Mouse (Mus musculus): ENCODE results near the gene Col4a4. TPM values are rescaled to one million over a fixed set of nuclear protein-coding genes. Genes with fewer than 3 reads are reported as not detected.

Gene Col4a4
- polyA plus RNA-seq, 1 experiment = 26.5 TPM

GRCm38 (mm10) chr1:82446049-82446448 is 140.6 kb downstream of the Col4a4 start:
- Histone ChIP-seq H3K4me3 (replicated peaks; ENCODE audit: extremely low read depth, low read depth, low read length) (no peak overlapping the region), H3K4me1 (ENCODE audit: control insufficient read depth, insufficient read depth, low read length) (no peaks in the 10 kb centered on the region)
- no peak for TF ChIP-seq POLR2A (IDR thresholded peaks at IDR 0.05; ENCODE audit: borderline replicate concordance, extremely low read depth, low read depth, low read length)
- no peak for TF ChIP-seq CTCF (IDR thresholded peaks at IDR 0.05; ENCODE audit: insufficient read depth, low read length)
- DNase-seq = no peak
- WGBS = 64% methylated on average over 7 of the region's 7 CpGs

GRCm38 (mm10) chr1:82443517-82443916 is 143.1 kb downstream of the Col4a4 start:
- Histone ChIP-seq H3K4me1 (ENCODE audit: control insufficient read depth, insufficient read depth, low read length) (no peaks in the 10 kb centered on the region), H3K4me3 (replicated peaks; ENCODE audit: extremely low read depth, low read depth, low read length) (no peak overlapping the region)
- no peak for TF ChIP-seq POLR2A (IDR thresholded peaks at IDR 0.05; ENCODE audit: borderline replicate concordance, extremely low read depth, low read depth, low read length)
- DNase-seq = no peak
- 75% methylated on average over 4 of the region's 4 CpGs for WGBS

GRCm38 (mm10) chr1:82440123-82440522 is 146.5 kb downstream of the Col4a4 start:
- no peak overlapping the region for H3K4me3 ChIP-seq (replicated peaks; ENCODE audit: extremely low read depth, low read depth, low read length)
- WGBS = 43% methylated on average over 1 of the region's 1 CpGs
- H3K4me1 ChIP-seq (ENCODE audit: control insufficient read depth, insufficient read depth, low read length) = no peaks in the 10 kb centered on the region
- TF ChIP-seq POLR2A (IDR thresholded peaks at IDR 0.05; ENCODE audit: borderline replicate concordance, extremely low read depth, low read depth, low read length) (no peak), CTCF (IDR thresholded peaks at IDR 0.05; ENCODE audit: insufficient read depth, low read length) (no peak)
- no peak for DNase-seq

GRCm38 (mm10) chr1:82437273-82437672 is 149.4 kb downstream of the Col4a4 start:
- H3K4me1 ChIP-seq (ENCODE audit: control insufficient read depth, insufficient read depth, low read length) = no peaks in the 10 kb centered on the region
- no peak overlapping the region for H3K4me3 ChIP-seq (replicated peaks; ENCODE audit: extremely low read depth, low read depth, low read length)
- TF ChIP-seq POLR2A (IDR thresholded peaks at IDR 0.05; ENCODE audit: borderline replicate concordance, extremely low read depth, low read depth, low read length) (no peak), CTCF (IDR thresholded peaks at IDR 0.05; ENCODE audit: insufficient read depth, low read length) (no peak)
- no peak for DNase-seq
- WGBS = 82% methylated on average over 3 of the region's 3 CpGs

- no peaks in the 10 kb centered on the region for H3K4me1 ChIP-seq (ENCODE audit: control insufficient read depth, insufficient read depth, low read length)
- TF ChIP-seq POLR2A (IDR thresholded peaks at IDR 0.05; ENCODE audit: borderline replicate concordance, extremely low read depth, low read depth, low read length) = no peak
- no peak for TF ChIP-seq CTCF (IDR thresholded peaks at IDR 0.05; ENCODE audit: insufficient read depth, low read length)
- 73% methylated on average over 5 of the region's 5 CpGs for WGBS
- H3K4me3 ChIP-seq (replicated peaks; ENCODE audit: extremely low read depth, low read depth, low read length) = no peak overlapping the region
- DNase-seq = no peak
Observed at GRCm38 (mm10) chr1:82433649-82434005, 153.0 kb downstream of the Col4a4 start.

DNA sequence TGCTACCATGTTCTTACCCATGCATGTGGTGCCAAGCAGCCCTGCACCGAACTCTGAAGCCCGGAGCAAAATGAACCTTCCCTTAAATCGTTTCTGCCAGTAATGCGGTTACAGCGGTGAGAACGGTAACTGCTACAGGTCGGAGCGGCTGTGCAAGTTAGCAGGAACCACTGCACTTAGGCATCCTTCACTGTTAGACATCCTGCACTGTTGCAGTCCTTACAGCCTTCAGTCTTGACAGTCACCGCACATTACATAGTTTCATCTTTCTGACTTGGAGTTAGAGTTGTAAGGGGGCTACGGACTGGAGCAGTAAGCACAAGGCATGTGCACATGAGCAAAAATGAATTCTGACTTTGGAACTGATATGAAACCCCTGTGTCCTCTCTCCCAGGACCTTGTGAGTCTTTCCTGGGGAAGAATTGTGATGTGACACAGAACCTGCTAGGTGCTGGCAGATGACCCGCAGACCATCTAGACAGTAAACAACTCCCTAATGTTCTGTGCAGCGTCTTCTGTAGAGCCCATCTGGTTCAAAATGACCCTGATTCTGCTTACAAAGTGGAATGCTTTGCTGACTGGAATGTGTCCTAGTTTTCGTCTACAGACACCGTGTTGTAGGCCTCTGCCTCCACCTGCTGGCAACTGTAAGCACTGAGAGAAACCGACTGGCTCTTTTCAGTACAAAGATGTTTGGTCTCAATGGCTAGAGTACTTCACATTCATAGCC is 153.6 kb downstream of the Col4a4 start:
- TF ChIP-seq CTCF (IDR thresholded peaks at IDR 0.05; ENCODE audit: insufficient read depth, low read length) = peak; percentile 84
- no peak for TF ChIP-seq POLR2A (IDR thresholded peaks at IDR 0.05; ENCODE audit: borderline replicate concordance, extremely low read depth, low read depth, low read length)
- WGBS = 63% methylated on average over 15 of the region's 15 CpGs
- Histone ChIP-seq H3K4me1 (ENCODE audit: control insufficient read depth, insufficient read depth, low read length) (no peaks in the 10 kb centered on the region), H3K4me3 (replicated peaks; ENCODE audit: extremely low read depth, low read depth, low read length) (no peak overlapping the region)
- peak; percentile 41 for DNase-seq

GRCm38 (mm10) chr1:82429061-82429460 is 157.6 kb downstream of the Col4a4 start:
- no peaks in the 10 kb centered on the region for H3K4me1 ChIP-seq (ENCODE audit: control insufficient read depth, insufficient read depth, low read length)
- no peak for TF ChIP-seq CTCF (IDR thresholded peaks at IDR 0.05; ENCODE audit: insufficient read depth, low read length)
- no peak for TF ChIP-seq POLR2A (IDR thresholded peaks at IDR 0.05; ENCODE audit: borderline replicate concordance, extremely low read depth, low read depth, low read length)
- DNase-seq = peak; percentile 57
- H3K4me3 ChIP-seq (replicated peaks; ENCODE audit: extremely low read depth, low read depth, low read length) = no peak overlapping the region
- WGBS = 18% methylated on average over 1 of the region's 1 CpGs

DNA sequence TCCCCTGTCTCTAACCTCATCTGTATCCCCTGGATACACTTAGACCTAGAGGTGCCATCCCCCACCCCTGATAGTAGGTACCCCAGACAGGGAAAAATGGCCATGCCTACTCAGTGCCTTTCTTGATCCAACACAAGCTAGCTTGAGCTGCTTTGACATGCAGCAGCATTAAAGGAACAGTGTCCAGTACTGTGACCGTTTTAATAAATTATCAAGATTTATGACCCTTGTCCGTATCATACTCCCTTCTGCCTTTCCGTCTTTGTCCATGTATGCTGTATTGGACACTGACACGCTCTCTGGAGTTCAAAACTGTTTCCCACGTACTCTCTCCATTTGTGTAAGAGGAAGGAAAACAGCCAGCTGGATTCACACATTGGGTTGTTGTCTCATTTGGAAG is 158.9 kb downstream of the Col4a4 start:
- no peak for DNase-seq
- Histone ChIP-seq H3K4me3 (replicated peaks; ENCODE audit: extremely low read depth, low read depth, low read length) (no peak overlapping the region), H3K4me1 (ENCODE audit: control insufficient read depth, insufficient read depth, low read length) (no peaks in the 10 kb centered on the region)
- WGBS = 89% methylated on average over 5 of the region's 5 CpGs
- TF ChIP-seq CTCF (IDR thresholded peaks at IDR 0.05; ENCODE audit: insufficient read depth, low read length) = no peak
- no peak for TF ChIP-seq POLR2A (IDR thresholded peaks at IDR 0.05; ENCODE audit: borderline replicate concordance, extremely low read depth, low read depth, low read length)

DNA sequence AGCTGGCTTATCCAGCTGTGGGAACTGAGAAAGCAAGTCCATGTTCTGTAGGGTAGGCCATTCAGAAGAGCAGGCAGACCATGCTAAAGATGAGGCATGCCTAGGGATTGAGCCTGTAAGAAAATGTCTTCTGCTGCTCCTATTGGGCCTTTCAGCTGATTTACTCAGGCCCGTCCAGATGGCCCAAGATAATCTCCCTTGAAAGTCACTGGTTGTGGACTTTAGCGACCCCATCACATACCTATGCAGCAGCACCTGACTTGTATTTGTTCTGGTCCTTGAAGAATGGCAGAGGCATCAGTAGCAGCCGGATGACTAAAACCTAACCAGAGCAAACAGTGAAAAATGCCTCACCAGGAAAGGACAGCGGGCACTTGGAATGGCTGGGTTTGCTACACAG is 171.0 kb downstream of the Col4a4 start:
- no peak for DNase-seq
- no peak for TF ChIP-seq POLR2A (IDR thresholded peaks at IDR 0.05; ENCODE audit: borderline replicate concordance, extremely low read depth, low read depth, low read length)
- no peak for TF ChIP-seq CTCF (IDR thresholded peaks at IDR 0.05; ENCODE audit: insufficient read depth, low read length)
- Histone ChIP-seq H3K4me3 (replicated peaks; ENCODE audit: extremely low read depth, low read depth, low read length) (no peak overlapping the region), H3K4me1 (ENCODE audit: control insufficient read depth, insufficient read depth, low read length) (peaks cover 2% of the 10 kb centered on the region; the same call in 1 of the 2 replicates)
- 81% methylated on average over 4 of the region's 4 CpGs for WGBS

DNA sequence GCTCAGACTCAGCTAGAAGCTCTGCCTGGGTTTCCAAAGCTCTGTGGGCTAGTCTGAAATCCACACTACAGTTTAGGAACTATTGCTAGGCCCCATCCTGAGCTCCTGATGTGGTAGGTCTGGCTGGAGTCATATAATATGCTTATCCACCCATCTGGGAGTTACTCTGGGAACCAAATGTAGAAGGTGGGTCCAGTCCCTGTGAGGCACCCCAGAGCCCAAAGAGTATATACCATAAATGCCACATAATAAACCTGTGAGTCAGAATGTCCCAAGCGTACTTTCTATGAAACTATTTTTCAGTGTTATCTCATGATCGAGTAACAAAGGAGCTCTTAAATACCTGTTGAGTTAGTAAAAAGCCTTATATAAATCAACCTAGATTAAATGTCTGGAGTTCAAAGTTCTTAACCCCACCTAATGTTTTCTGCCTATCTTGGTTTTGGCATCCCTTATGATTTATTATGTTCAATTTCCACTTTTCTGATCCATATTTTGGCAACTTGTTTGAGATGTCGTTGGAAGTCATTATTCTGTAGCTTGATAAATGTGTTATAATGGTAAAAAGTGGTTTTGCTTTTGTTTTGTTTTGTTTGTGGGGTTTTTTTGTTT is 172.1 kb downstream of the Col4a4 start:
- H3K4me1 ChIP-seq (ENCODE audit: control insufficient read depth, insufficient read depth, low read length) = peaks cover 2% of the 10 kb centered on the region; the same call in 1 of the 2 replicates
- 80% methylated on average over 3 of the region's 3 CpGs for WGBS
- no peak for TF ChIP-seq POLR2A (IDR thresholded peaks at IDR 0.05; ENCODE audit: borderline replicate concordance, extremely low read depth, low read depth, low read length)
- TF ChIP-seq CTCF (IDR thresholded peaks at IDR 0.05; ENCODE audit: insufficient read depth, low read length) = no peak
- no peak for DNase-seq
- H3K4me3 ChIP-seq (replicated peaks; ENCODE audit: extremely low read depth, low read depth, low read length) = no peak overlapping the region
